Mouse (Mus musculus) limb, embryonic 13.5 days (tissue): ENCODE measurements around the gene Gm7271. TPM values are rescaled to one million over a fixed set of nuclear protein-coding genes. Genes with fewer than 3 reads are reported as not detected.

Experiments
- ATAC-seq: fragments of 200-750 bp; cut with Nextera tagmentation; 2 replicates; pipeline ENCODE4 v1.8.0; 2017; ENCODE audit warnings: low read depth, moderate number of reproducible peaks, moderate TSS enrichment; ENCODE audit not compliant: low FRiP score
- H3K27ac ChIP-seq: fragments of 300-500 bp; sonication (generic); 2 replicates; pipeline ENCODE4 v1.5.1; 2015; ENCODE audit warnings: inconsistent platforms, mild to moderate bottlenecking, moderate library complexity
- H3K27me3 ChIP-seq: fragments of 300-500 bp; sonication (generic); 2 replicates; pipeline ENCODE4 v1.6.1; 2015; ENCODE audit warnings: mild to moderate bottlenecking, inconsistent platforms
- H3K36me3 ChIP-seq: fragments of 300-500 bp; sonication (generic); 2 replicates; pipeline ENCODE4 v1.6.1; 2015; ENCODE audit warnings: inconsistent platforms, mild to moderate bottlenecking, moderate library complexity
- H3K4me1 ChIP-seq: fragments of 300-500 bp; sonication (generic); 2 replicates; pipeline ENCODE4 v1.6.1; 2015; ENCODE audit warnings: inconsistent platforms
- H3K4me2 ChIP-seq: fragments of 300-500 bp; sonication (generic); replicated peaks from 2 replicates; pipeline ENCODE4 v1.6.1; 2015; ENCODE audit warnings: inconsistent platforms, mild to moderate bottlenecking, moderate library complexity
- H3K4me3 ChIP-seq: fragments of 300-500 bp; sonication (generic); 2 replicates; pipeline ENCODE4 v1.5.1; 2015; ENCODE audit warnings: moderate library complexity, mild to moderate bottlenecking, inconsistent platforms
- H3K9ac ChIP-seq: fragments of 300-500 bp; sonication (generic); 2 replicates; pipeline ENCODE4 v1.6.1; 2015; ENCODE audit warnings: mild to moderate bottlenecking, inconsistent platforms
- H3K9me3 ChIP-seq: fragments of 300-500 bp; sonication (generic); 2 replicates; pipeline ENCODE4 v1.6.1; 2016; ENCODE audit warnings: inconsistent platforms
- WGBS: fragments of 180-500 bp; shearing (Covaris S2); methylation state at CpG from one replicate; pipeline ENCODE4 v1.1.7; 2015; 5-methylcytosine and 5-hydroxymethylcytosine counted together
- polyA plus RNA-seq: library from polyadenylated mRNA; unstranded; fragments of >200 nt; fragmentation: Nextera tagmentation; extraction: Ambion mirVana; gene quantifications from 2 replicates; pipeline ENCODE4 v1.2.1, GENCODE M21; 2015

Gene Gm7271
- polyA plus RNA-seq, 1 experiment from 2014 or later = not detected

DNA sequence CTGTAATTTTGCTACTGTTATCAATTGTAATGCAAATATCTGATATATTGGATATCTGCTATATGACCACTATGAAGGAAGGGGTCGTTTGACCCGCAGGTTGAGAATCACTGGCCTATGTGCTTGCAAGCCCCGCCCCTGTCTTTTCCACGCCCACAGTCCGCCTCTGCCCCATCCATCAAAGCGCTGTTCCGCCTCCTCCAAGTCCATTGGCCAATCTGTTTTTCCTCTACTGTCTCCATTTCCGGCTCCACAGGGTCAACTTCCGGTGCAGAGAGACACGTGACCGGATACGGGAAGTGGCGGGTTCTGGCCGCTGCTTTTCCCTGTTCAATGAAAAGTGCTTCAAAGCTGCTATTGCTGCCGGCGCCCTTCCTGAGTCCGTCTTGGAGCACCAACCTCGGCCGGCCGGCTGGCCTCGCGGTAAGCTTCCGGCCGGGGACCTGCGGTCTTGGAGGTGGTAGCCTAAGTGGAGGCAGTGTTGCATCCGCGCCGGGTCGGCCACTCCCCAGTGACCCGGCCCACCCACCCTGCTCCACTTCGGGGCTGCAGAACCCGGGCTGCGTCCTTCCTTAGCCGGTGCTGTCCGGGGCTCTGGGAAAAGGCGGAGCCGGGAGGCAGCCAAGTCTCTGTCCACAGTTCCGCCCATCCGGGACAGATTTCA is 45.3 kb downstream of the Gm7271 start, which contains the start of gene Exoc1:
Gene Exoc1, plus strand, starts transcription at position 272 of the 664 bp plus-strand sequence.
- peaks cover 9% of the 10 kb centered on the region for H3K36me3 ChIP-seq
- ATAC-seq = peak; percentile 100
- peak within 1 kb of the TSS; percentile 63; the same call in 1 of the 2 replicates for H3K27ac ChIP-seq
- peaks cover 10% of the 10 kb centered on the region for H3K4me1 ChIP-seq
- peak within 1 kb of the TSS; percentile 93 for H3K4me2 ChIP-seq
- peak within 1 kb of the TSS; percentile 75 for H3K9ac ChIP-seq
- H3K27me3 ChIP-seq = 0 out of 2 replicates have a peak, but pooled peaks cover 6% of the 10 kb centered on the region
- no peaks in the 10 kb centered on the region for H3K9me3 ChIP-seq
- peak within 1 kb of the TSS; percentile 92 for H3K4me3 ChIP-seq
- WGBS = 1% methylated on average over 39 of the region's 39 CpGs

DNA sequence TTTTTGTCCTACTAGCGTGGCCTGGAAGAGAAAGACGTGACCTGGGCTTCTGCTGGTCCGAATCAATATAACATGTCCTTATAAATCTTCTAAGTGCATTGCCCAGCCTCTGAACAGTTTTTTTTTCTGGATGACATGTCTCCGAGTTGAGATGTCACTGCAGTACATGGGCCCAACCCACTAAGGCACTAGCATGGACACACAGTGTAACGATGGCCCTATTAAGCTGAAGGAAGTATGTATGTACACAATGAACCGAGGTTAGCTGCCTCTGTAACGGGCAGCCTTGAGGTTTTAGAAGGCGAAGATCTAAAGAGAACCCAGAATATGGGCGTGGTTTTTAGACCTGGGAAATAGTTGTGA is 45.8 kb downstream of the Gm7271 start:
- Histone ChIP-seq H3K4me2 (peak overlapping the region; percentile 93), H3K9me3 (no peaks in the 10 kb centered on the region), H3K9ac (peak overlapping the region; percentile 75), H3K27me3 (0 out of 2 replicates have a peak, but pooled peaks cover 2% of the 10 kb centered on the region), H3K4me3 (peak overlapping the region; percentile 92), H3K27ac (peak overlapping the region; percentile 63; the same call in 1 of the 2 replicates), H3K4me1 (peaks cover 10% of the 10 kb centered on the region), H3K36me3 (peaks cover 11% of the 10 kb centered on the region)
- WGBS = 8% methylated on average over 9 of the region's 9 CpGs
- ATAC-seq = no peak

- ATAC-seq = no peak
- 87% methylated on average over 6 of the region's 6 CpGs for WGBS
- H3K27me3 ChIP-seq = no peaks in the 10 kb centered on the region
Observed at GRCm38 (mm10) chr5:76533186-76533585, 49.3 kb downstream of the Gm7271 start.

DNA sequence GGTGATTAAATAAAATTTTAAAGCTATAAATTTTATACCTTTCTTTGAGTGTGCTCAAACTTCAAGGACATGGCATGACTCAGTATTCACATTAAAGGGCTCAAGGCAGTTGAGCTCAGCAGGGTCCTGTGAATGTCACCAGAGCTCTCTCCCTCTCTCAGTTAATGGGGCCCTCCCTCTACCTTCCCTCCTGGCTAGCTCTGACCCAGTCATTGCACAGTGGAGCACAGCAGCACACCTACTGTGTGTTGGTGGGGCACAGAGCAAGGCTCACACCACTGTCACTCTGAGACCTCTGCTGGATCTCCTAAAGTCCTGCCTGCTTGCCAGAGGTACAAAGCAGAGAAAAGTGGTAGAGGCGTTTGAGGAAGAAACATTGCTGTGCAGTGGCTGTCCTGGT is 52.4 kb downstream of the Gm7271 start:
- Histone ChIP-seq H3K4me1 (no peaks in the 10 kb centered on the region), H3K36me3 (peaks cover 48% of the 10 kb centered on the region), H3K4me3 (no peak overlapping the region), H3K4me2 (no peak overlapping the region), H3K27ac (no peak overlapping the region), H3K27me3 (no peaks in the 10 kb centered on the region), H3K9ac (no peak overlapping the region), H3K9me3 (no peaks in the 10 kb centered on the region)
- 78% methylated on average over 1 of the region's 1 CpGs for WGBS
- no peak for ATAC-seq

More at GRCm38 (mm10) chr5:76533186-76533585, 49.3 kb downstream of the Gm7271 start:
- Histone ChIP-seq H3K4me2 (no peak overlapping the region), H3K9me3 (no peaks in the 10 kb centered on the region), H3K4me1 (peaks cover 10% of the 10 kb centered on the region), H3K36me3 (peaks cover 37% of the 10 kb centered on the region), H3K27ac (no peak overlapping the region), H3K9ac (no peak overlapping the region), H3K4me3 (no peak overlapping the region)

GRCm38 (mm10) chr5:76537578-76537977 is 53.7 kb downstream of the Gm7271 start:
- WGBS = 93% methylated on average over 10 of the region's 10 CpGs
- Histone ChIP-seq H3K9ac (no peak overlapping the region), H3K9me3 (no peaks in the 10 kb centered on the region), H3K27me3 (no peaks in the 10 kb centered on the region), H3K36me3 (peaks cover 57% of the 10 kb centered on the region), H3K4me2 (no peak overlapping the region), H3K4me1 (no peaks in the 10 kb centered on the region), H3K27ac (no peak overlapping the region), H3K4me3 (no peak overlapping the region)
- no peak for ATAC-seq

GRCm38 (mm10) chr5:76540181-76540580 is 56.3 kb downstream of the Gm7271 start:
- no peak for ATAC-seq
- WGBS = 89% methylated on average over 8 of the region's 8 CpGs
- H3K36me3 ChIP-seq = peaks cover 67% of the 10 kb centered on the region

DNA sequence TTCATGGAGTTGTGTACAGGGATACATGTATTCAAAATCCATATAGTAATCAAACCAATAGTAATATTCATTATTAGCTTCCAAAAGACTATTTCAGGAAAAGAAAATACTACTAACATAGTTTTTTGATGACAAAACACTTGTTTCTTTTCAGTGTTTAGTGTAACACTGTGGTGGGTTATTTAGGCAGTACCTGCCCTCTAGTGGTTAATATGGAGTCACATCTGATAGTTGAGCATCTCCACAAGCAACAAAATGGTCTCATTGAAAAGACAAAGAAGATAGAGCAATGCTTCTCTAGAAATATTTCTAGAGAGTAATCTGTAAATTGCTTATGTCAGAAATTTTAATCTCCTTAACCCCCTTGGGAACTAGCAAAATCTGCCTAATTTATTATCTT is 57.0 kb downstream of the Gm7271 start:
- H3K4me1 ChIP-seq = no peaks in the 10 kb centered on the region
- no peak overlapping the region for H3K27ac ChIP-seq
- no peaks in the 10 kb centered on the region for H3K9me3 ChIP-seq
- no peak for ATAC-seq
- H3K9ac ChIP-seq = no peak overlapping the region
- H3K36me3 ChIP-seq = peaks cover 66% of the 10 kb centered on the region
- no peaks in the 10 kb centered on the region for H3K27me3 ChIP-seq
- no peak overlapping the region for H3K4me3 ChIP-seq
- H3K4me2 ChIP-seq = no peak overlapping the region

More at GRCm38 (mm10) chr5:76540181-76540580, 56.3 kb downstream of the Gm7271 start:
- no peak overlapping the region for H3K4me2 ChIP-seq
- H3K9ac ChIP-seq = no peak overlapping the region
- no peak overlapping the region for H3K27ac ChIP-seq
- no peaks in the 10 kb centered on the region for H3K27me3 ChIP-seq
- H3K4me1 ChIP-seq = no peaks in the 10 kb centered on the region
- no peak overlapping the region for H3K4me3 ChIP-seq
- no peaks in the 10 kb centered on the region for H3K9me3 ChIP-seq

DNA sequence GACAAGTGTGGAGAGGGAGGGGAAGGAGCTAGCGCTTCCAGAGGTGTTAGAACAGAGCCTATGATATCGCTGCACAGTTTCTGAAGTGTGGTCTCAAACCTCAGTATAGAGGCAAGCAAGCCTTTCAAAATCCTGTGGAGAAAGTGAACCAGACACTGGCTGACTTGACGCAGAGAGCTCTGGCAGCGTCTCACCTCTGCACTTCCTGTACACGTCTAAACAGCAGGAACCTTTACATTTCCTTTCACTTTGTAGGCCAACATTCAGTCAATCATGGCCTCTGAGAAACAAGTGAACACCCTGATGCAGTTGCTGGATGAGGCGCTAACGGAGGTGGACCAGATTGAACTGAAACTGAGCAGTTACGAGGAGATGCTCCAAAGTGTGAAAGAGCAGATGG is 59.4 kb downstream of the Gm7271 start:
- WGBS = 94% methylated on average over 8 of the region's 8 CpGs
- Histone ChIP-seq H3K9ac (no peak overlapping the region), H3K27me3 (no peaks in the 10 kb centered on the region), H3K4me3 (no peak overlapping the region), H3K4me2 (no peak overlapping the region), H3K27ac (no peak overlapping the region), H3K4me1 (no peaks in the 10 kb centered on the region), H3K36me3 (peaks cover 50% of the 10 kb centered on the region), H3K9me3 (no peaks in the 10 kb centered on the region)
- no peak for ATAC-seq

DNA sequence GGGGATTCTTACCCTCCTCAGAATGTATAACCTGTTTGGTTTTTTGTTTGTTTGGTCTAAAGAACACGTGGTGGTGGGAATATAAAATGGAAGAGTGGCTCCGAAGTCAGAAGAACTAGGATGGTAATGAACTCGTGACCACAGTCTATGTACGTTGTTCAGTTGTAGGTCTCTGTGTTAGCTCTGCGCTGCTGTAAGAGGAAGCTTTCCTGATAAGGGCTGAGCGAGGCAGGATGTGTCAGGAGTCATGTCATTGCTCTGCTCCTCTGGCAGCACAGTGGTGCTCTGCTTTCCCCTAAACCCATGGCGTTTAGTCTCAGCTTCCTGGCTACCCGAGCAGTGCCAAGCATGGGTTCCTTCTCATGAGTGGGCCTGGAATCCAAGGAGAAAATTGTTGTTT is 66.6 kb downstream of the Gm7271 start:
- no peak for ATAC-seq
- WGBS = 93% methylated on average over 8 of the region's 8 CpGs
- Histone ChIP-seq H3K9me3 (no peaks in the 10 kb centered on the region), H3K4me3 (no peak overlapping the region), H3K4me2 (no peak overlapping the region), H3K36me3 (peaks cover 27% of the 10 kb centered on the region), H3K27ac (no peak overlapping the region), H3K27me3 (no peaks in the 10 kb centered on the region), H3K9ac (no peak overlapping the region), H3K4me1 (no peaks in the 10 kb centered on the region)

GRCm38 (mm10) chr5:76565321-76565720 is 81.5 kb downstream of the Gm7271 start:
- ATAC-seq = no peak
- no peak overlapping the region for H3K9ac ChIP-seq
- H3K9me3 ChIP-seq = no peaks in the 10 kb centered on the region
- H3K4me1 ChIP-seq = no peaks in the 10 kb centered on the region
- H3K27me3 ChIP-seq = no peaks in the 10 kb centered on the region
- no peak overlapping the region for H3K27ac ChIP-seq
- peaks cover 73% of the 10 kb centered on the region for H3K36me3 ChIP-seq
- no peak overlapping the region for H3K4me3 ChIP-seq
- 38% methylated on average over 3 of the region's 3 CpGs for WGBS
- H3K4me2 ChIP-seq = no peak overlapping the region

Other genes starting within 250 kb of the Gm7271 start
- 13.9 and 16.5 TPM in 2 replicates for gene Clock, start 179.2 kb upstream of the Gm7271 start, polyA plus RNA-seq
- not detected in 2 replicates for gene Pdcl2, start 152.9 kb upstream of the Gm7271 start, polyA plus RNA-seq
- 1.4 and 2.1 TPM in 2 replicates for gene Nmu, start 120.3 kb upstream of the Gm7271 start, polyA plus RNA-seq
- 36.4 and 36.8 TPM in 2 replicates for gene Exoc1, start 45.3 kb downstream of the Gm7271 start, polyA plus RNA-seq
- gene Cep135, start 104.7 kb downstream of the Gm7271 start, polyA plus RNA-seq = 8.7 and 9.7 TPM in 2 replicates
- 19.9 and 24.2 TPM in 2 replicates for gene C530008M17Rik, start 172.5 kb downstream of the Gm7271 start, polyA plus RNA-seq